Mouse (Mus musculus): ENCODE results near the gene Cep112. TPM values are rescaled to one million over a fixed set of nuclear protein-coding genes. Genes with fewer than 3 reads are reported as not detected.
A peak's percentile ranks its signal among the peaks of the same experiment; 100 is the strongest.

The Cep112 gene
- polyA plus RNA-seq, 1 experiment from 2014 or later = 14.6 TPM

DNA sequence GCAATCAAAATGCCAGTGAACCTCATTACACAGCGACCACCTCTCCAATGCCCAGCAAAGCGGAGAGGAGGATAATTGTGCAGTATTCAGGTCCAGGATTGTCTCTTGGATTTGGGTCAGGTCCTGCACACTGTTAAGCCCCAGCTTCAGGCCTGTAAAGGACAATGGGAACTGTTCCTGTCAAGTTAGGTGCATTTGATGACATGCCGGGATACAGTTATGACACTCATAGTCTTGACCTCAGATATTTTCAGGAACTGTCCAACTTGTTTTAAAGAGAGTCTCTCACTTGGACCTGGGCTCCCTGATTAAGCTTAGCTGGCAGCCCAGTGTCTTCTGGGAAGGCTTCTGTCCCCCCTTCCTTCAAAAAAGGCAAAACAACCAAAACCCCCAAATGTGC, 1.1 kb downstream of the Cep112 start:
- ATAC-seq (no peak), DNase-seq (ENCODE audit: low spot score) (no peak)
- WGBS = 73% methylated on average over 3 of the region's 3 CpGs

GRCm38 (mm10) chr11:108427191-108427590, 2.2 kb downstream of the Cep112 start:
- Histone ChIP-seq H3K4me1 (ENCODE audit: control insufficient read depth, insufficient read depth, low read length) (peaks cover 12% of the 10 kb centered on the region), H3K27me3 (replicated peaks; ENCODE audit: control insufficient read depth, insufficient read depth, low read length) (no peaks in the 10 kb centered on the region), H3K9ac (ENCODE audit: low read length) (no peak overlapping the region), H3K4me2 (ENCODE audit: low read length) (no peak overlapping the region), H3K27ac (ENCODE audit: low read depth, low read length) (no peak overlapping the region), H3K36me3 (ENCODE audit: control insufficient read depth, insufficient read depth, low read length) (no peaks in the 10 kb centered on the region), H3K9me3 (replicated peaks; ENCODE audit: control insufficient read depth, low read length) (no peaks in the 10 kb centered on the region), H3K4me3 (ENCODE audit: low read depth, low read length) (no peak overlapping the region)
- no peak for ATAC-seq
- WGBS = 54% methylated on average over 6 of the region's 6 CpGs
- no peak for DNase-seq (ENCODE audit: low spot score)

More for the DNA sequence above, 1.1 kb downstream of the Cep112 start:
- H3K27ac ChIP-seq (ENCODE audit: low read depth, low read length) = no peak overlapping the region
- H3K36me3 ChIP-seq (ENCODE audit: control insufficient read depth, insufficient read depth, low read length) = no peaks in the 10 kb centered on the region
- H3K4me2 ChIP-seq (ENCODE audit: low read length) = peak overlapping the region; percentile 70
- H3K9me3 ChIP-seq (replicated peaks; ENCODE audit: control insufficient read depth, low read length) = no peaks in the 10 kb centered on the region
- H3K9ac ChIP-seq (ENCODE audit: low read length) = no peak overlapping the region
- peaks cover 12% of the 10 kb centered on the region for H3K4me1 ChIP-seq (ENCODE audit: control insufficient read depth, insufficient read depth, low read length)
- H3K4me3 ChIP-seq (ENCODE audit: low read depth, low read length) = peak overlapping the region; percentile 57
- no peaks in the 10 kb centered on the region for H3K27me3 ChIP-seq (replicated peaks; ENCODE audit: control insufficient read depth, insufficient read depth, low read length)

- H3K36me3 ChIP-seq (ENCODE audit: control insufficient read depth, insufficient read depth, low read length) = no peaks in the 10 kb centered on the region
- no peak overlapping the region for H3K4me2 ChIP-seq (ENCODE audit: low read length)
- no peaks in the 10 kb centered on the region for H3K27me3 ChIP-seq (replicated peaks; ENCODE audit: control insufficient read depth, insufficient read depth, low read length)
- no peak overlapping the region for H3K4me3 ChIP-seq (ENCODE audit: low read depth, low read length)
- no peak overlapping the region for H3K27ac ChIP-seq (ENCODE audit: low read depth, low read length)
- no peak overlapping the region for H3K9ac ChIP-seq (ENCODE audit: low read length)
- H3K9me3 ChIP-seq (replicated peaks; ENCODE audit: control insufficient read depth, low read length) = no peaks in the 10 kb centered on the region
- WGBS = 89% methylated on average over 2 of the region's 2 CpGs
- ATAC-seq (no peak), DNase-seq (ENCODE audit: low spot score) (no peak)
- H3K4me1 ChIP-seq (ENCODE audit: control insufficient read depth, insufficient read depth, low read length) = peaks cover 1% of the 10 kb centered on the region
Observed at GRCm38 (mm10) chr11:108429076-108429475, 4.1 kb downstream of the Cep112 start.

DNA sequence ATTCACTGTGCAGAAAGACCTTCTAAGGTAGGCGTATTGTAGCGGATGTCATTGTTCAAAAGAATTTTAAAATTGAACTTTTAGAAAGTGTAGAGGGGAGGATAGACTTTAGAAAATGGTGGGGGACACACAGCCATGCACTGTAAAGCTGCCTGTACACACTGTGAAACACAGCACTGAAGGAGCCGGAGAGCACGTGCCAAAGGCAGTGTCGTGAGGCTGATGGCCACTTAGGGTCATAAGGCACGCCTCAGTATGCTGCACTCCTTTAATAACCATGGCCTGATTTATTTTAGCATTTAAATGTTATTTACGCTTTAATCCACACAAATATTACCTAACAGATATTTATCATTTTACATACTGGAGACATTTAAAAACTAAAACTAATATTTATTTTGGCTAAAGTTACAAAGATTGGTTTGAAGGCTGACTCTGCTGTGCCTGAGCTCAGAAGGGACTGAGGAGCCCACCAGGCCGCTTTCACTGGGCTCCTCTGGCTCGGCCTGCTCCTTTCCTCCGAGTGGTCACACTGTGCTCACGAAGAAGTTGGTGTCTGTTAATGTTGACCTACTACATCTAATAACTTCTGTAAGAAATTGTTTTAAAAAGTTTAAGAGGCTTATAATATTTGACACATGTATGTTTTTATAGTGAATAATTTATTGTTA, 19.0 kb downstream of the Cep112 start:
- DNase-seq (ENCODE audit: low spot score) = no peak
- 86% methylated on average over 11 of the region's 11 CpGs for WGBS
- Histone ChIP-seq H3K9ac (ENCODE audit: low read length) (no peak overlapping the region), H3K36me3 (ENCODE audit: control insufficient read depth, insufficient read depth, low read length) (no peaks in the 10 kb centered on the region), H3K4me3 (ENCODE audit: low read depth, low read length) (no peak overlapping the region), H3K27me3 (replicated peaks; ENCODE audit: control insufficient read depth, insufficient read depth, low read length) (no peaks in the 10 kb centered on the region), H3K27ac (ENCODE audit: low read depth, low read length) (no peak overlapping the region), H3K4me1 (ENCODE audit: control insufficient read depth, insufficient read depth, low read length) (no peaks in the 10 kb centered on the region), H3K4me2 (ENCODE audit: low read length) (no peak overlapping the region), H3K9me3 (replicated peaks; ENCODE audit: control insufficient read depth, low read length) (no peaks in the 10 kb centered on the region)
- ATAC-seq = no peak

DNA sequence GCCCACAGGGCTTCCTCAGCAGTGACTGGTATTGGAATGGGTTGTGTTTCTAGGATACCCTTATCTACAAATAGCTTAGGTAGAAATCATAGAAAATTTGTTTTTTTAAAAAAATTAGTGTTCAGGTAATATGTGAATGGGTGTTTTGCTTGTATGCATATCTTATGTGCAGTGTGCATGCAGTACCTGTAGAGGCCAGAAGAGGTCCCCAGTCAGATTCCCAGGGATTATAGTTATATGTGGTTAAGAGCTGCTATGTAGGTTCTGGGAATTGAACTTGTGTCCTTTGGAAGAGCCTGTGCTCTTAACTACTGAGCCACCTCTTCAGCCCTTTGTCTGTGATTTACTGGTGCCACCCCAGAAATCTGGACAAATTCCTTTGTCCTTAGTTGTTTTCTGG, 22.2 kb downstream of the Cep112 start:
- DNase-seq (ENCODE audit: low spot score) = no peak
- Histone ChIP-seq H3K27ac (ENCODE audit: low read depth, low read length) (no peak overlapping the region), H3K27me3 (replicated peaks; ENCODE audit: control insufficient read depth, insufficient read depth, low read length) (no peaks in the 10 kb centered on the region), H3K9me3 (replicated peaks; ENCODE audit: control insufficient read depth, low read length) (no peaks in the 10 kb centered on the region), H3K4me1 (ENCODE audit: control insufficient read depth, insufficient read depth, low read length) (no peaks in the 10 kb centered on the region), H3K4me2 (ENCODE audit: low read length) (no peak overlapping the region), H3K9ac (ENCODE audit: low read length) (no peak overlapping the region), H3K4me3 (ENCODE audit: low read depth, low read length) (no peak overlapping the region), H3K36me3 (ENCODE audit: control insufficient read depth, insufficient read depth, low read length) (no peaks in the 10 kb centered on the region)
- ATAC-seq = no peak

DNA sequence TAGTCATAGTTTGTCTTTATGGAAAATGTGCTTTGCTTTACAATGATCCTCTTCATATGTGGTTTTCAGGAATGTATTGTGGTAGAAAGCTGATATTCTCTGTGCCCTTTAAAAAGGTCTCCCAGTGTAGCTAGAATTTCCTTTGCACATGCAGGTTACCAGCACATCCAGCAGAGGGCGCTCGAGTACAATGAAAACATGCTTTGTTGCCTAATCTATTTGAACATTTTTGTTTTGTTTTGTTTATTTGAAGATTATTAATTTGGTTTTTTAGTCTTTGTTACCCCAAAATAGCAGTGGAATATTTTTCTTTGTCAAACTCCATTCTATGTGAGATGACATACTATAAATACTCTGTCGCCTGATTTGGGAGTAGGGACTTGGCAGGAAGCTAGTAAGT, 24.8 kb downstream of the Cep112 start:
- no peaks in the 10 kb centered on the region for H3K36me3 ChIP-seq (ENCODE audit: control insufficient read depth, insufficient read depth, low read length)
- no peak overlapping the region for H3K27ac ChIP-seq (ENCODE audit: low read depth, low read length)
- no peak overlapping the region for H3K4me2 ChIP-seq (ENCODE audit: low read length)
- no peak overlapping the region for H3K4me3 ChIP-seq (ENCODE audit: low read depth, low read length)
- H3K9ac ChIP-seq (ENCODE audit: low read length) = no peak overlapping the region
- DNase-seq (ENCODE audit: low spot score) = peak; percentile 84
- H3K9me3 ChIP-seq (replicated peaks; ENCODE audit: control insufficient read depth, low read length) = no peaks in the 10 kb centered on the region
- H3K27me3 ChIP-seq (replicated peaks; ENCODE audit: control insufficient read depth, insufficient read depth, low read length) = no peaks in the 10 kb centered on the region
- ATAC-seq = no peak
- 30% methylated on average over 3 of the region's 3 CpGs for WGBS
- H3K4me1 ChIP-seq (ENCODE audit: control insufficient read depth, insufficient read depth, low read length) = no peaks in the 10 kb centered on the region

GRCm38 (mm10) chr11:108459599-108459998, 34.6 kb downstream of the Cep112 start:
- DNase-seq (ENCODE audit: low spot score) = no peak
- no peak overlapping the region for H3K9ac ChIP-seq (ENCODE audit: low read length)
- no peak overlapping the region for H3K4me2 ChIP-seq (ENCODE audit: low read length)
- no peaks in the 10 kb centered on the region for H3K36me3 ChIP-seq (ENCODE audit: control insufficient read depth, insufficient read depth, low read length)
- no peaks in the 10 kb centered on the region for H3K4me1 ChIP-seq (ENCODE audit: control insufficient read depth, insufficient read depth, low read length)
- no peaks in the 10 kb centered on the region for H3K9me3 ChIP-seq (replicated peaks; ENCODE audit: control insufficient read depth, low read length)
- no peak overlapping the region for H3K27ac ChIP-seq (ENCODE audit: low read depth, low read length)
- no peak for ATAC-seq
- 89% methylated on average over 3 of the region's 3 CpGs for WGBS
- no peaks in the 10 kb centered on the region for H3K27me3 ChIP-seq (replicated peaks; ENCODE audit: control insufficient read depth, insufficient read depth, low read length)
- no peak overlapping the region for H3K4me3 ChIP-seq (ENCODE audit: low read depth, low read length)

DNA sequence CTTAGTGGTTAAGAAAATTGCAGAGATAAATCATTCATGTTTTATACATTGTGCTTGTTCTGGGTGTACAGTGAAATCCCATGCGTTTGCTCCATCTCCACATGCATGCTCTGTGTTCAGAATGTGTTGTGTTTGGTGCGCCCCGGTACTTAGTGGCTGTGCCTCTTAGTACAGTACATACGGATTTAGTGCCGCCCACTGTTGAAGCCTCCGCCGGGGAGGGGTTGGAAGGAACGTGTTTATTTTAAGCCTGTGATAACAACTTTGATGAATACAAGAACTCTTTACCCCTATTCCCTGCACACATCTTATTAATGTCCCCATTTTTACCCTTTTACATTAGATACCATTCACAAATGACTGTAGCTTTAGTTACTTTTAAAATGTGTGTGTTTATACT, 39.1 kb downstream of the Cep112 start:
- no peak overlapping the region for H3K27ac ChIP-seq (ENCODE audit: low read depth, low read length)
- no peak overlapping the region for H3K9ac ChIP-seq (ENCODE audit: low read length)
- H3K4me3 ChIP-seq (ENCODE audit: low read depth, low read length) = no peak overlapping the region
- 84% methylated on average over 8 of the region's 8 CpGs for WGBS
- ATAC-seq (no peak), DNase-seq (ENCODE audit: low spot score) (no peak)
- no peaks in the 10 kb centered on the region for H3K27me3 ChIP-seq (replicated peaks; ENCODE audit: control insufficient read depth, insufficient read depth, low read length)
- H3K36me3 ChIP-seq (ENCODE audit: control insufficient read depth, insufficient read depth, low read length) = no peaks in the 10 kb centered on the region
- H3K9me3 ChIP-seq (replicated peaks; ENCODE audit: control insufficient read depth, low read length) = no peaks in the 10 kb centered on the region
- no peaks in the 10 kb centered on the region for H3K4me1 ChIP-seq (ENCODE audit: control insufficient read depth, insufficient read depth, low read length)
- H3K4me2 ChIP-seq (ENCODE audit: low read length) = no peak overlapping the region

DNA sequence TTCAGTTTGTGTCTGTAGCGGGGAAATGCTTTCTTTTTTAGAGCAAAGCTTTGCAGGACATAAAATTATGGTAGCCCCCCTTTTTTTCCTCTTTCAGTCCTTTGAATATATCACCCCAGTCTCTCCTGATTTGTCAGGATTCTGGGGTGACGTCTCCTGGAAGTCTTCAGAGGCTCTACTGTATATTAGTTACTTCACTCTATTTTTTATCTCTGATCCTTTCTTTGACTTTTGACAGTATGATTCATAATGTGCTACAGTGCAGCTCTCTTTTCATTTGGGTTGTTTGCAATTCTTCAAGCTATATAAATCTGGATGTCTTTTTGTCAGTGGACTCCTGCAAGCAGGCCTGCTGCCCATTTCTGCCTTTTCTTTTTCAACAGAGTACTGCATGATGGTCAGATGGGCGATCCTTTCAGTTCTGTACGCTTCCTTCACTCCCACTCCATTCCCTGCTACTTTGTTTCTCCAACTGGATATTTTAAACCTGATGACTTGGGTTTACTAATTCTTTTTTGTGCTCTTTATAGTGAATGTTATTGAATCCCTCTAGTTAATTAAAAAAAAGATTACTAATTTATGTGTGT, 39.8 kb downstream of the Cep112 start:
- H3K27me3 ChIP-seq (replicated peaks; ENCODE audit: control insufficient read depth, insufficient read depth, low read length) = no peaks in the 10 kb centered on the region
- no peak overlapping the region for H3K4me2 ChIP-seq (ENCODE audit: low read length)
- no peaks in the 10 kb centered on the region for H3K9me3 ChIP-seq (replicated peaks; ENCODE audit: control insufficient read depth, low read length)
- H3K4me3 ChIP-seq (ENCODE audit: low read depth, low read length) = no peak overlapping the region
- DNase-seq (ENCODE audit: low spot score) = no peak
- ATAC-seq = no peak
- no peak overlapping the region for H3K9ac ChIP-seq (ENCODE audit: low read length)
- no peaks in the 10 kb centered on the region for H3K36me3 ChIP-seq (ENCODE audit: control insufficient read depth, insufficient read depth, low read length)
- H3K27ac ChIP-seq (ENCODE audit: low read depth, low read length) = no peak overlapping the region
- H3K4me1 ChIP-seq (ENCODE audit: control insufficient read depth, insufficient read depth, low read length) = no peaks in the 10 kb centered on the region
- 82% methylated on average over 4 of the region's 4 CpGs for WGBS

Measured in forebrain, embryonic 14.5 days (tissue).